ENCODE assay signal across 12 mouse cellular contexts in the genomic region with DNA sequence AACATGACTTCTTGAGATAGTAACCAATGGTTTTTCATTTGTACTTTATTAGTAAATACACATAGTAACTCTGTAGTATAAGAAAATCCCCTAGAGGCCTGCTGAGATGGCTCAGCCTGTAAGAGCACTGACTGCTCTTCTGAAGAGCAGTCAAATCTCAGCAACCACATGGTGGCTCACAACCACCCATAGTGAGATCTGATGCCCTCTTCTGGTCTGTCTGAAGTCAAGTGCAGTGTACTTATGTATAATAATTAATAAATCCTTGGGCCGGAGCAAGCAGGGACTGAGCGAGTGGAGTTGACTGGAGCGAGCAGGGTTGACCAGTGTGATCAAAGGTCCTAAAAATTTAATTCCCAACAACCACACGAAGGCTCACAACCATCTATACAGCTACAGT. TPM values are rescaled to one million over a fixed set of nuclear protein-coding genes. Genes with fewer than 3 reads are reported as not detected.
DNase-seq lines count a peak whose midpoint lies in the region; ATAC-seq and TF ChIP-seq lines count a peak whose summit lies in the region.
"Had no signal": no experiment of that assay in that cellular context is flagged by ENCODE, and none has a peak within 500 bp of the region (broad histone marks: within the 10 kb centered on the region; RNA-seq: fewer than 3 reads in every experiment).

No protein-coding gene starts in this region.

- TF ChIP-seq CTCF in heart, adult 2 months (IDR thresholded peaks at IDR 0.05), result peak; percentile 41
- TF ChIP-seq CTCF in lung, postnatal 0 days (IDR thresholded peaks at IDR 0.05), result peak; percentile 62

- no peak overlapping the region for H3K27ac ChIP-seq in heart, adult 2 months
- H3K27ac ChIP-seq in lung, postnatal 0 days (ENCODE audit: low read length), result no peak overlapping the region
- H3K27ac ChIP-seq in limb, embryonic 10.5 days, result no peak overlapping the region

- TF ChIP-seq POLR2A in heart, adult 2 months (IDR thresholded peaks at IDR 0.05; ENCODE audit: insufficient read depth, low read depth, low read length), result no peak

- TF ChIP-seq EP300 in heart, adult 2 months (IDR thresholded peaks at IDR 0.05; ENCODE audit: insufficient read depth, low read depth, low read length), result no peak
- TF ChIP-seq EP300 in lung, postnatal 0 days (IDR thresholded peaks at IDR 0.05), result no peak

- no peak overlapping the region for H3K9ac ChIP-seq in heart, adult 2 months (ENCODE audit: low read depth, low read length)
- no peak overlapping the region for H3K9ac ChIP-seq in lung, postnatal 0 days (replicated peaks; ENCODE audit: low read depth)

- no peaks in the 10 kb centered on the region for H3K9me3 ChIP-seq in lung, postnatal 0 days (ENCODE audit: low read length)
- no peaks in the 10 kb centered on the region for H3K9me3 ChIP-seq in limb, embryonic 10.5 days (replicated peaks)

- H3K79me2 ChIP-seq in heart, adult 2 months (replicated peaks; ENCODE audit: control insufficient read depth, insufficient read depth, low read length), result no peaks in the 10 kb centered on the region

- whole genome bisulfite sequencing in heart, adult 2 months, result 87% methylated on average over 4 of the region's 4 CpGs
- WGBS in lung, postnatal 0 days, result 67% methylated on average over 4 of the region's 4 CpGs
- WGBS in limb, embryonic 10.5 days, result 93% methylated on average over 4 of the region's 4 CpGs

- H3K27me3 ChIP-seq in heart, adult 2 months (ENCODE audit: control insufficient read depth, insufficient read depth, low read length), result no peaks in the 10 kb centered on the region
- no peaks in the 10 kb centered on the region for H3K27me3 ChIP-seq in lung, postnatal 0 days (replicated peaks; ENCODE audit: insufficient read depth, low read length)
- no peaks in the 10 kb centered on the region for H3K27me3 ChIP-seq in limb, embryonic 10.5 days (ENCODE audit: low read depth, poor library complexity, severe bottlenecking)

- no peak for DNase-seq in heart, adult 2 months
- no peak for DNase-seq in heart, postnatal 10 days
- DNase-seq in lung, postnatal 0 days (ENCODE audit: low spot score), result peak; percentile 63
- no peak for DNase-seq in lung, postnatal 4 days
- DNase-seq in limb, embryonic 10.5 days (ENCODE audit: low spot score), result no peak
- DNase-seq in layer of hippocampus, postnatal 14 days (ENCODE audit: low spot score in 2 of 2), result no peak
- DNase-seq in right cerebral cortex, adult 18-20 months, result no peak

- H3K36me3 ChIP-seq in heart, adult 2 months (ENCODE audit: control insufficient read depth, insufficient read depth, low read length), result no peaks in the 10 kb centered on the region
- H3K36me3 ChIP-seq in lung, postnatal 0 days (ENCODE audit: insufficient read depth, low read length), result 0 out of 2 replicates have a peak, but pooled peaks cover 3% of the 10 kb centered on the region
- peaks cover 67% of the 10 kb centered on the region for H3K36me3 ChIP-seq in limb, embryonic 10.5 days

- no peak overlapping the region for H3K4me3 ChIP-seq in heart, adult 2 months
- no peak overlapping the region for H3K4me3 ChIP-seq in lung, postnatal 0 days (ENCODE audit: low read depth, low read length)
- H3K4me3 ChIP-seq in limb, embryonic 10.5 days, result no peak overlapping the region

- intact Hi-C loops in heart, adult 2 months (cut with DNase I), result no loop called here
- intact Hi-C loops in heart, postnatal 10 days (cut with DNase I), result no loop called here

- ATAC-seq in lung, postnatal 0 days, result peak; percentile 73
- ATAC-seq in inflammation-experienced regulatory T-cells, adult 6 months, result peak; percentile 35
- ATAC-seq: forebrain, embryonic 16.5 days; hindbrain, embryonic 16.5 days had no signal

- no peak overlapping the region for H3K4me2 ChIP-seq in lung, postnatal 0 days (replicated peaks; ENCODE audit: low read depth, low read length)

- no peaks in the 10 kb centered on the region for H3K4me1 ChIP-seq in heart, adult 2 months (ENCODE audit: control insufficient read depth, insufficient read depth, low read length)
- H3K4me1 ChIP-seq in lung, postnatal 0 days (ENCODE audit: insufficient read depth, low read depth, low read length), result no peaks in the 10 kb centered on the region
- no peaks in the 10 kb centered on the region for H3K4me1 ChIP-seq in limb, embryonic 10.5 days

RNA-seq across cellular contexts. Expression of a gene that starts 11.7 kb away (rescaled TPM):
- total RNA-seq in heart, adult 2 months (2021), result 10 to 100 TPM in 1 of 2 experiments, 1 to 10 TPM in 1; 9.3 to 14.1 TPM
- 4.0 and 8.1 TPM in 2 replicates for polyA plus RNA-seq in heart, adult 2 months (2012; rRNA removed)
- 10 to 100 TPM; 13.9 to 18.1 TPM for total RNA-seq in heart, postnatal 10 days (2021)
- polyA plus RNA-seq in lung, postnatal 0 days (2015; fragmentation: Nextera tagmentation; extraction: Ambion mirVana), result 32.3 TPM in 2 replicates
- 10 to 100 TPM; 31.1 to 65.5 (median 40.1) TPM for polyA plus RNA-seq in inflammation-experienced regulatory T-cells, adult 6 months (2017; shearing (Covaris generic))
- polyA plus RNA-seq in limb, embryonic 10.5 days (2016; fragmentation: Nextera tagmentation; extraction: Ambion mirVana), result 39.0 and 41.8 TPM in 2 replicates
- 10 to 100 TPM; 39.6 to 45.4 TPM for total RNA-seq in layer of hippocampus, postnatal 14 days (2021)

RNA-seq across cellular contexts. Expression of a gene that starts 27.8 kb away (rescaled TPM):
- total RNA-seq in heart, adult 2 months (2021), result 10 to 100 TPM; 10.4 to 12.8 TPM
- polyA plus RNA-seq in heart, adult 2 months (2012; rRNA removed), result 1.9 and 4.2 TPM in 2 replicates
- total RNA-seq in heart, postnatal 10 days (2021), result 10 to 100 TPM; 13.2 to 15.0 TPM
- 3.1 and 5.3 TPM in 2 replicates for polyA plus RNA-seq in lung, postnatal 0 days (2015; fragmentation: Nextera tagmentation; extraction: Ambion mirVana)
- 10 to 100 TPM; 18.8 to 21.5 (median 21.1) TPM for polyA plus RNA-seq in inflammation-experienced regulatory T-cells, adult 6 months (2017; shearing (Covaris generic))
- polyA plus RNA-seq in limb, embryonic 10.5 days (2016; fragmentation: Nextera tagmentation; extraction: Ambion mirVana), result 9.1 and 12.4 TPM in 2 replicates
- total RNA-seq in layer of hippocampus, postnatal 14 days (2021), result 10 to 100 TPM; 38.5 to 48.3 TPM

RNA-seq across cellular contexts. Expression of a gene that starts 27.8 kb away (rescaled TPM):
- 10 to 100 TPM; 16.5 to 16.6 TPM for total RNA-seq in heart, adult 2 months (2021)
- polyA plus RNA-seq in heart, adult 2 months (2012; rRNA removed), result 7.5 and 12.2 TPM in 2 replicates
- total RNA-seq in heart, postnatal 10 days (2021), result 10 to 100 TPM; 12.1 to 13.8 TPM
- 5.9 and 6.1 TPM in 2 replicates for polyA plus RNA-seq in lung, postnatal 0 days (2015; fragmentation: Nextera tagmentation; extraction: Ambion mirVana)
- 10 to 100 TPM; 22.5 to 49.5 (median 27.5) TPM for polyA plus RNA-seq in inflammation-experienced regulatory T-cells, adult 6 months (2017; shearing (Covaris generic))
- polyA plus RNA-seq in limb, embryonic 10.5 days (2016; fragmentation: Nextera tagmentation; extraction: Ambion mirVana), result 14.5 and 15.3 TPM in 2 replicates
- total RNA-seq in layer of hippocampus, postnatal 14 days (2021), result 10 to 100 TPM; 20.6 to 23.0 TPM

RNA-seq across cellular contexts. Expression of a gene that starts 53.4 kb away (rescaled TPM):
- not detected for total RNA-seq in heart, adult 2 months (2021)
- polyA plus RNA-seq in heart, adult 2 months (2012; rRNA removed), result not detected in 2 replicates
- total RNA-seq in heart, postnatal 10 days (2021), result not detected
- polyA plus RNA-seq in lung, postnatal 0 days (2015; fragmentation: Nextera tagmentation; extraction: Ambion mirVana), result not detected in 2 replicates
- polyA plus RNA-seq in inflammation-experienced regulatory T-cells, adult 6 months (2017; shearing (Covaris generic)), result not detected
- not detected in 2 replicates for polyA plus RNA-seq in limb, embryonic 10.5 days (2016; fragmentation: Nextera tagmentation; extraction: Ambion mirVana)
- not detected for total RNA-seq in layer of hippocampus, postnatal 14 days (2021)
- total RNA-seq: heart, adult 8-10 months had no signal
- polyA plus RNA-seq: forebrain, embryonic 16.5 days; limb, embryonic 14.5 days had no signal
